Mouse (Mus musculus) hindbrain, postnatal 0 days (tissue): ENCODE results near the gene Paqr5. TPM values are rescaled to one million over a fixed set of nuclear protein-coding genes. Genes with fewer than 3 reads are reported as not detected.
A peak's percentile ranks its signal among the peaks of the same experiment; 100 is the strongest.

Source experiments
- ATAC-seq: fragments of 200-750 bp; cut with Nextera tagmentation; 2 replicates; pipeline ENCODE4 v1.8.0; 2017; ENCODE audit warnings: mild to moderate bottlenecking, moderate TSS enrichment, moderate library complexity
- DNase-seq: peaks from one replicate; pipeline ENCODE4 v3.0.0-alpha.2; 2015; ENCODE audit warnings: low spot score
- H3K27ac ChIP-seq: fragments of 300-500 bp; sonication (generic); 2 replicates; pipeline ENCODE4 v1.5.1; 2014; ENCODE audit warnings: mild to moderate bottlenecking
- H3K27me3 ChIP-seq: fragments of 300-500 bp; sonication (generic); 2 replicates; pipeline ENCODE4 v1.6.1; 2014; ENCODE audit warnings: low read length, mixed read lengths; ENCODE audit not compliant: insufficient read depth
- H3K36me3 ChIP-seq: fragments of 300-500 bp; sonication (generic); 2 replicates; pipeline ENCODE4 v1.6.1; 2014; ENCODE audit warnings: low read length, mixed read lengths; ENCODE audit not compliant: insufficient read depth
- H3K4me1 ChIP-seq: fragments of 300-500 bp; sonication (generic); 2 replicates; pipeline ENCODE4 v1.6.1; 2014; ENCODE audit warnings: antibody characterized with exemption, low read length, mixed read lengths; ENCODE audit not compliant: insufficient read depth
- H3K4me2 ChIP-seq: fragments of 300-500 bp; sonication (generic); 2 replicates; pipeline ENCODE4 v1.6.1; 2014; ENCODE audit warnings: low read depth, mild to moderate bottlenecking, low read length, moderate library complexity, mixed read lengths
- H3K4me3 ChIP-seq: fragments of 300-500 bp; sonication (generic); 2 replicates; pipeline ENCODE4 v1.5.1; 2014; ENCODE audit warnings: low read length
- H3K9ac ChIP-seq: fragments of 300-500 bp; sonication (generic); replicated peaks from 2 replicates; pipeline ENCODE4 v1.6.1; 2014; ENCODE audit warnings: mild to moderate bottlenecking, low read length, moderate library complexity, mixed read lengths
- H3K9me3 ChIP-seq: fragments of 300-500 bp; sonication (generic); 2 replicates; pipeline ENCODE4 v1.6.1; 2016; ENCODE audit warnings: low read length, mixed read lengths
- CTCF ChIP-seq: IDR thresholded peaks from 2 replicates; pipeline ENCODE4 v1.5.1; 2016; ENCODE audit warnings: antibody characterized with exemption, control low read depth, low read depth
- WGBS: fragments of 180-500 bp; shearing (Covaris S2); extraction: QIAGEN DNeasy Blood & Tissue Kit; methylation state at CpG from one replicate; pipeline ENCODE4 v1.1.7; 2014; 5-methylcytosine and 5-hydroxymethylcytosine counted together
- polyA plus RNA-seq: library from polyadenylated mRNA; unstranded; fragments of >200 nt; fragmentation: Nextera tagmentation; extraction: Ambion mirVana; gene quantifications from 2 replicates; pipeline ENCODE4 v1.2.1, GENCODE M21; 2015
- total RNA-seq: library from RNA; depleted of rRNA; stranded (reverse); fragments of >200 nt; gene quantifications from 2 replicates; pipeline ENCODE4 v1.2.3, GENCODE M21; 2014

Gene Paqr5
- total and polyA plus RNA-seq, 2 experiments from 2014 or later: 0.16 to 0.80 TPM

DNA sequence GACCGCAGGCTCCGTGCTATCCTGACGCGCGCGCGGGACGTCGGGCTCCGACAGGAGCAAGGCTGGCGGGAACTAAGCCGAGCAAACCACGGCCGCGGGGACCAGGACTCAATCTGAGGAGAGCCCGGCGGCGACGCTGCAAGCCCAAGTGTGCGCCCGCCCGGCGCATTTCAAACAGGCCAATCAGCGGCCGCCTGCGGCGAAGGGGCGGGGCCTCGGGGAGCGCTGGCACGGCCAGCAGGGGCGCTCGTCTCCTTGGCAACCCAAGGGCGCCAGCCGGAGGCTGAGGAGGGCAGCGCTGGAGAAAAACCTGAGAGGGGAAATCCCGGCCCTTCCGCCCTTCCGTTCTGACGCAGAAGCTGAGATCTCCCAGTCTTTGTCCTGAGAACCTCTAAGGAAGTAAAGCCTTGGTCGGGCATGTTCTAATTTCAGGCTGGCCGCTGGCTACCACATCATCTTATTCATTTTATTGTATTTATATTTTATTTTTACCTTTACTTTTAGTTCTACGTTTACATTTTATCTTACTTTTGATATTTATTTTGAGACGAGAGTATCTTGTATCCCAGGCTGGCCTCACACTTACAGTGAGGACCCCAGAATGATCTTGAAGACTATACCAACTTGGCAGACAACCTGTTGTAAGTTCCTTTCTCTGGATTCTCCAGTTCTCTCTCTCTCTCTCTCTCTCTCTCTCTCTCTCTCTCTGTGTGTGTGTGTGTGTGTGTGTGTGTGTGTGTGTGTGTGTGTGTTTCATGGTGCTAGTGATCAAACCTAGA is 79.8 kb downstream of the Paqr5 start, which contains the start of gene Kif23:
Kif23 (minus strand) TSS at position 152 of the 779 bp plus-strand sequence.
- H3K27ac ChIP-seq: 0 out of 2 replicates have a peak within 1 kb of the TSS, but pooled peaks have one; percentile 20

DNA sequence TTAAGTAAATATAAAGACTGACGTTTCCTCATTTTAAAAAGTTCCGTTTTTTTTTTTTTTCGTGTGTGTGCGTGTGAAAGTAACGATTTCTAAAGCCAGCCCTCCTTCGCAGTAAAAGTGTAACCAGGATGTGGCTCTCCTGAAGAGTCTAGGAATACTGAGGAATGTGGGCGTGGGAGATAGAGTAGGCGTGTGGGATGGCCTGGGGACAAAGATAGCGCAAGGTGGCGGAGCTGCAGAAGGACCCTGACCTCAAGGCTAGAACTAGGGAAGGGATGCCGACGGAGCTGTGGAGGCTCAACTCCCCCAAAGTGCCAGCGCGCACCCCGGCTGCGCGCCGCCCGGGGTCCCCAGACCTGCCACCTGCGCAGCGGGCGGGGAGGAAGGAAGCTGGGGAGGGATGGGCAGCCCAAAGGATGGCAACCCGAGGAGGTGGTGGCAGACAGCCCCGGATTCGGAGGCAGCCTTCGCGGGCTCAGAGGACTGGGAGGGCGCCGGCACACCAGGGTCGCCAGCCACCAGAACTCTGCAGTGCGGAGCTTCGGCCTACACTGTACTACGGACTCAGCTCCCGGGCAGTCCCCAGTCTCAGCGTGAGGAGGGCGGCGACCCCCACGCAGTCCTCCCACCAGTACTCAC is 80.6 kb downstream of the Paqr5 start:
- ATAC-seq (peak; percentile 85), DNase-seq (no peak)
- no peaks in the 10 kb centered on the region for H3K36me3 ChIP-seq
- peak overlapping the region; percentile 77 for H3K4me3 ChIP-seq
- peak overlapping the region; percentile 57 for H3K9ac ChIP-seq
- H3K4me1 ChIP-seq: peaks cover 7% of the 10 kb centered on the region
- no peaks in the 10 kb centered on the region for H3K27me3 ChIP-seq
- no peak for TF ChIP-seq CTCF
- H3K9me3 ChIP-seq: no peaks in the 10 kb centered on the region
- 0% methylated on average over 35 of the region's 38 CpGs for WGBS
- peak overlapping the region; percentile 100 for H3K4me2 ChIP-seq
- H3K27ac ChIP-seq: 0 out of 2 replicates have a peak overlapping the region, but pooled peaks have one; percentile 20

More for the DNA sequence above, 79.8 kb downstream of the Paqr5 start, which contains the start of gene Kif23:
- peak; percentile 94 for ATAC-seq
- peak within 1 kb of the TSS; percentile 77 for H3K4me3 ChIP-seq
- peak within 1 kb of the TSS; percentile 100 for H3K4me2 ChIP-seq
- no peaks in the 10 kb centered on the region for H3K36me3 ChIP-seq
- TF ChIP-seq CTCF: peak; percentile 64
- DNase-seq: peak; percentile 98
- no peaks in the 10 kb centered on the region for H3K9me3 ChIP-seq
- 1% methylated on average over 44 of the region's 44 CpGs for WGBS
- H3K9ac ChIP-seq: peak within 1 kb of the TSS; percentile 57
- H3K27me3 ChIP-seq: no peaks in the 10 kb centered on the region
- H3K4me1 ChIP-seq: peaks cover 7% of the 10 kb centered on the region

DNA sequence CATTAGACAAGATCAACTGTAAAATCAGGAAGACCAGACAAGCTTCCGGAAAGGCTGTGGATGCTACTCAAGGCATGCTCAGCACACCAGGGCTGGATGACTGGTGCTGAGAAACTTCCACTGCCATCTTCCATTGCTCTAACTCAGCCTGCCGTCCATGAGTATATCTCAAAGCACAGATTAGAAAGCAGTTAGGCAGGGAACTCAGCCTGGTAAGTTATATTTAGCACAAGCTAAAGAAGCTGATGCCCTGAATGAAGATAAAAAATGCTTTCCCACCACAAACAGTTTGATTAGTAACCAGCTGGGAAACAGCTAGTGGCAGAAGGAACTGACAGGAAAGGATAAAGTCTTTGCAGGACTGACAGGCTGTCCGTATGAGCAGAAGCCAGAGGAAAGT is 85.6 kb downstream of the Paqr5 start:
- Histone ChIP-seq H3K9me3 (no peaks in the 10 kb centered on the region), H3K4me1 (no peaks in the 10 kb centered on the region), H3K9ac (no peak overlapping the region), H3K27ac (no peak overlapping the region), H3K36me3 (no peaks in the 10 kb centered on the region), H3K4me2 (no peak overlapping the region), H3K4me3 (no peak overlapping the region), H3K27me3 (no peaks in the 10 kb centered on the region)
- ATAC-seq: no peak
- 79% methylated on average over 3 of the region's 3 CpGs for WGBS
- TF ChIP-seq CTCF: no peak
- no peak for DNase-seq

DNA sequence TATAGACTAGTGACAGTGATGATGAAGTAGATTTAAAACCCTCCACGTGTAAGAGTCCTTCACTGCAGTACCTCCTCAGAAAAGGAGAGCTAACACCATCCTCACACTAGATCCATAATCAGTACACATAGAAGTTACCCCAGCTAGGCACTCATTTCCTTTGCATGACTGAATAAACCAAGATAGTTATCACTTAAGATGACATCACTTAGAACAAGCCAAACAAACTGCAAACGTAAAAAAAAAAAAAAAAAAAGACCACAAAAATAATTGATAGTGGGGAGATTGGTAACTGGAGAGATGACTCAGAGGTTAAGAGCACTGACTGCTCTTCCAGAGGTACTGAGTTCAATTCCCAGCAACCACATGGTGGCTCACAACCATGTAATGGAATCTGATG is 93.3 kb downstream of the Paqr5 start:
- Histone ChIP-seq H3K27ac (no peak overlapping the region), H3K9ac (no peak overlapping the region), H3K9me3 (no peaks in the 10 kb centered on the region), H3K4me1 (no peaks in the 10 kb centered on the region), H3K27me3 (no peaks in the 10 kb centered on the region), H3K4me2 (no peak overlapping the region), H3K4me3 (no peak overlapping the region), H3K36me3 (no peaks in the 10 kb centered on the region)
- whole genome bisulfite sequencing: 82% methylated on average over 2 of the region's 2 CpGs
- no peak for TF ChIP-seq CTCF
- ATAC-seq (no peak), DNase-seq (no peak)

DNA sequence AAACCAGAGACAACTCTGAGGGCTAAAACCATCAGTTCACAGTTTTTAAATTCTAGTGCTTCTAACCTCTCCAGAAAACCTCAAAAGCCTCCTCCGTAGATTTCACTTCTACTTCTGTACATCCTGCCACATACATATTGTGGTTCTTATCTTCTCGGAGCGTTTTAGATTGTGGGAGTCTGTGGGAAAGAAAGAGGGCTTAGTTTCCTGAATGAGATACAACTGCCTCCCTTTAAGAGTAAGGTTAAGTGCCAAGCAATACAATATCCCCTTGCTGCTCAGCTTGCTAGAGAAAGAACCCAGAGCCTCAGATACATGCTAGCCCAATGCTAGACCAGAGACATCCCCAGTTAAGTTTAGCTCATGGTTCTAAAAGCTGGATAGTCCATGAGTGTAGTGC is 94.6 kb downstream of the Paqr5 start:
- DNase-seq (no peak), ATAC-seq (no peak)
- no peak overlapping the region for H3K4me2 ChIP-seq
- no peak overlapping the region for H3K27ac ChIP-seq
- H3K4me3 ChIP-seq: no peak overlapping the region
- WGBS: 93% methylated on average over 3 of the region's 3 CpGs
- no peak for TF ChIP-seq CTCF
- no peak overlapping the region for H3K9ac ChIP-seq
- no peaks in the 10 kb centered on the region for H3K9me3 ChIP-seq
- H3K27me3 ChIP-seq: no peaks in the 10 kb centered on the region
- no peaks in the 10 kb centered on the region for H3K36me3 ChIP-seq
- H3K4me1 ChIP-seq: no peaks in the 10 kb centered on the region

DNA sequence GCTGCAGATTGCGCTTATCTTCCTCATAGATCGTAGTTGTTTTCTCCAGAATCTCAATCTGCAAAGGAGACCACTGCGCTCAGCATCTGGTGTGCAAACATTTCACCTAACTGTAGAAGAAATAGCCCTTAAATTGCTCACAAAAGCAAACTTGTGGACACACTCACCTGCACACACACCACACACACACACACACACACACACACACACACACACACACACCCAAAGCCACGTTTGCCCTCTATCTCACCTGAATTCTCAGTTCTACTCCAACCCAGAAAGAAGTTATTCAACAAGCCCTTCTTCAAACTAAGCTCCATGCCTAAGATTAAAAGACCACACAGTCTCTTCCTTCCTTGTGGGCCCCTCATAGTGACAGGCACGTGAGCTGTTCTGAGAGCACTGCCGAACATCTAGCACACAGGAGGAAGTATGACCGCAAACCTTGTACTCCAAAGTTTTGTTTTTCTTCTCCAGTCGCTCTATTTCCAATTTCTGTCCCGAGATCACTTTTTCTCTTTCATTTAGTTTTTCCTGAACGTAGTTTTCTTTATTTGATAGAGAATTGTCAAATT is 101.5 kb downstream of the Paqr5 start:
- Histone ChIP-seq H3K4me2 (no peak overlapping the region), H3K9me3 (no peaks in the 10 kb centered on the region), H3K27ac (no peak overlapping the region), H3K4me3 (no peak overlapping the region), H3K9ac (no peak overlapping the region), H3K36me3 (no peaks in the 10 kb centered on the region; the same call in 1 of the 2 replicates), H3K27me3 (no peaks in the 10 kb centered on the region), H3K4me1 (no peaks in the 10 kb centered on the region)
- no peak for DNase-seq
- TF ChIP-seq CTCF: no peak
- WGBS: 94% methylated on average over 10 of the region's 10 CpGs
- no peak for ATAC-seq
